Mouse (Mus musculus): ENCODE measurements around the gene Gnb3.

- TF ChIP-seq CTCF (conservative IDR thresholded peaks at IDR 0.05; ENCODE audit: low read length) (no peak), POU5F1 (IDR thresholded peaks at IDR 0.05; ENCODE audit: borderline replicate concordance, low read length) (no peak)
Measured at GRCm38 (mm10) chr6:124834512-124835081, 5.5 kb downstream of the Gnb3 start.

All from E14TG2a.4 (cell line).